Mouse (Mus musculus) intestine, embryonic 14.5 days (tissue): ENCODE measurements around the gene Zfp512b. TPM values are rescaled to one million over a fixed set of nuclear protein-coding genes. Genes with fewer than 3 reads are reported as not detected.

Source experiments
- microRNA-seq: library from miRNA; unstranded; fragments of <30 nt; microRNA quantifications from one replicate; pipeline ENCODE4, GENCODE M21; 2016
- polyA plus RNA-seq: library from polyadenylated mRNA; unstranded; fragments of >200 nt; fragmentation: Nextera tagmentation; extraction: Ambion mirVana; gene quantifications from 2 replicates; pipeline ENCODE4 v1.2.1, GENCODE M21; 2014

Gene Zfp512b
- polyA plus RNA-seq, 1 experiment from 2014 or later: 35.0 TPM

Small RNAs within 50 kb of the gene (microRNA-seq; reads per million reads assigned to microRNA genes)
- gene Mir7006: not detected

Other genes with a start within 250 kb of the Zfp512b start
- 34.4 and 38.2 TPM in 2 replicates for gene Zgpat, start 227.9 kb downstream of the Zfp512b start, polyA plus RNA-seq
- 50.3 and 52.6 TPM in 2 replicates for gene Arfrp1, start 227.4 kb downstream of the Zfp512b start, polyA plus RNA-seq
- gene Lime1, start 212.7 kb downstream of the Zfp512b start, polyA plus RNA-seq: 20.5 and 22.2 TPM in 2 replicates
- 9.1 and 11.1 TPM in 2 replicates for gene Zbtb46, start 133.4 kb downstream of the Zfp512b start, polyA plus RNA-seq
- gene Abhd16b, start 99.6 kb downstream of the Zfp512b start, polyA plus RNA-seq: 0.14 and 0.36 TPM in 2 replicates
- 152 and 172 TPM in 2 replicates for gene Tpd52l2, start 95.7 kb downstream of the Zfp512b start, polyA plus RNA-seq
- 79.4 and 79.8 TPM in 2 replicates for gene Dnajc5, start 72.3 kb downstream of the Zfp512b start, polyA plus RNA-seq
- 62.8 and 65.1 TPM in 2 replicates for gene Uckl1, start 7.9 kb downstream of the Zfp512b start, polyA plus RNA-seq
- 53.6 and 59.9 TPM in 2 replicates for gene Prpf6, start 935 bp downstream of the Zfp512b start, polyA plus RNA-seq
- gene Samd10, start 6.4 kb upstream of the Zfp512b start, polyA plus RNA-seq: 25.4 and 26.4 TPM in 2 replicates
- 1.2 and 2.5 TPM in 2 replicates for gene Gm29797, start 64.2 kb upstream of the Zfp512b start, polyA plus RNA-seq
- 25.5 and 30.5 TPM in 2 replicates for gene Sox18, start 78.8 kb upstream of the Zfp512b start, polyA plus RNA-seq
- gene Tcea2, start 87.5 kb upstream of the Zfp512b start, polyA plus RNA-seq: 24.7 and 25.3 TPM in 2 replicates
- gene Rgs19, start 101.2 kb upstream of the Zfp512b start, polyA plus RNA-seq: 64.2 and 68.9 TPM in 2 replicates
- not detected in 2 replicates for gene Lkaaear1, start 105.6 kb upstream of the Zfp512b start, polyA plus RNA-seq
- 1.8 and 2.8 TPM in 2 replicates for gene Oprl1, start 122.2 kb upstream of the Zfp512b start, polyA plus RNA-seq
- 4.1 and 4.3 TPM in 2 replicates for gene Myt1, start 170.5 kb upstream of the Zfp512b start, polyA plus RNA-seq
- 29.7 and 31.9 TPM in 2 replicates for gene Pcmtd2, start 245.1 kb upstream of the Zfp512b start, polyA plus RNA-seq